Mouse (Mus musculus) ES-E14 (cell line): Measurements from ENCODE around the gene Pamr1. TPM values are rescaled to one million over a fixed set of nuclear protein-coding genes. Genes with fewer than 3 reads are reported as not detected.

Experiments
- DNase-seq: peaks from one replicate; pipeline ENCODE4 v3.0.0-alpha.2; 2013; ENCODE audit warnings: low read depth, low spot score
- H3K27ac ChIP-seq: 2 replicates; pipeline ENCODE4 v1.5.1; 2012; ENCODE audit warnings: low read depth, mild to moderate bottlenecking, low read length, moderate library complexity, mixed read lengths; ENCODE audit not compliant: poor library complexity, insufficient read depth, severe bottlenecking
- H3K36me3 ChIP-seq: 2 replicates; pipeline ENCODE4 v1.6.1; 2012; ENCODE audit warnings: mild to moderate bottlenecking, low read length, moderate library complexity, mixed read lengths; ENCODE audit not compliant: control insufficient read depth, poor library complexity, insufficient read depth, severe bottlenecking
- H3K4me1 ChIP-seq, 2 experiments: fragments of 150-350 bp in 1 of 2; sonication (generic) in 1 of 2; 2 replicates each; pipeline ENCODE4 v1.6.1; 2012; ENCODE audit warnings: low read length in 2 of 2, mild to moderate bottlenecking in 1 of 2, mixed read lengths in 1 of 2; ENCODE audit not compliant: control insufficient read depth in 2 of 2, insufficient read depth in 2 of 2, poor library complexity in 1 of 2
- H3K4me3 ChIP-seq, 2 experiments: fragments of 150-350 bp in 1 of 2; sonication (generic) in 1 of 2; 2 replicates each; pipeline ENCODE4 v1.5.1; 2012; ENCODE audit warnings: low read length in 2 of 2, low read depth in 1 of 2, mild to moderate bottlenecking in 1 of 2, mixed read lengths in 1 of 2; ENCODE audit not compliant: insufficient read depth in 1 of 2, poor library complexity in 1 of 2, severe bottlenecking in 1 of 2
- H3K9ac ChIP-seq: 2 replicates; pipeline ENCODE4 v1.6.1; 2012; ENCODE audit warnings: low read depth, mild to moderate bottlenecking, low read length, mixed read lengths; ENCODE audit not compliant: poor library complexity, insufficient read depth, severe bottlenecking
- H3K9me3 ChIP-seq: fragments of 150-350 bp; sonication (generic); 2 replicates; pipeline ENCODE4 v1.6.1; 2012; ENCODE audit warnings: low read depth, mild to moderate bottlenecking, low read length; ENCODE audit not compliant: control insufficient read depth, insufficient read depth
- CHD2 ChIP-seq: IDR thresholded peaks from 2 replicates; pipeline ENCODE4 v1.6.1; 2014; ENCODE audit warnings: mild to moderate bottlenecking, low read depth, low read length, inconsistent platforms
- HCFC1 ChIP-seq: IDR thresholded peaks from 2 replicates; pipeline ENCODE4 v1.6.1; 2012; ENCODE audit warnings: low read length, inconsistent platforms, borderline replicate concordance; ENCODE audit not compliant: insufficient read depth
- MAFK ChIP-seq: IDR thresholded peaks from 2 replicates; pipeline ENCODE4 v1.6.1; 2014; ENCODE audit warnings: mild to moderate bottlenecking, low read depth, low read length, inconsistent platforms; ENCODE audit not compliant: insufficient read depth
- ZC3H11A ChIP-seq: IDR thresholded peaks from 2 replicates; pipeline ENCODE4 v1.6.1; 2012; ENCODE audit warnings: low read depth, mild to moderate bottlenecking, inconsistent platforms, low read length, borderline replicate concordance
- ZNF384 ChIP-seq: IDR thresholded peaks from 2 replicates; pipeline ENCODE4 v1.6.1; 2012; ENCODE audit warnings: low read depth, low read length, inconsistent platforms
- in situ Hi-C, 2 experiments: fragments of 600-800 bp; cut with MboI; formaldehyde crosslinking; loops; one replicate each; pipeline ENCODE4 v1.15.1; 2025; ENCODE audit warnings: low sequenced_read_pairs in 2 of 2, inconsistent platforms in 1 of 2; ENCODE audit not compliant: unreplicated experiment in 2 of 2
- total RNA-seq: library from RNA; depleted of rRNA; stranded (reverse); fragments of 300-350 nt; gene quantifications from 2 replicates; pipeline ENCODE4 v1.2.3, GENCODE M21; 2012

The Pamr1 gene
- total RNA-seq, 1 experiment, result 0.49 TPM

DNA sequence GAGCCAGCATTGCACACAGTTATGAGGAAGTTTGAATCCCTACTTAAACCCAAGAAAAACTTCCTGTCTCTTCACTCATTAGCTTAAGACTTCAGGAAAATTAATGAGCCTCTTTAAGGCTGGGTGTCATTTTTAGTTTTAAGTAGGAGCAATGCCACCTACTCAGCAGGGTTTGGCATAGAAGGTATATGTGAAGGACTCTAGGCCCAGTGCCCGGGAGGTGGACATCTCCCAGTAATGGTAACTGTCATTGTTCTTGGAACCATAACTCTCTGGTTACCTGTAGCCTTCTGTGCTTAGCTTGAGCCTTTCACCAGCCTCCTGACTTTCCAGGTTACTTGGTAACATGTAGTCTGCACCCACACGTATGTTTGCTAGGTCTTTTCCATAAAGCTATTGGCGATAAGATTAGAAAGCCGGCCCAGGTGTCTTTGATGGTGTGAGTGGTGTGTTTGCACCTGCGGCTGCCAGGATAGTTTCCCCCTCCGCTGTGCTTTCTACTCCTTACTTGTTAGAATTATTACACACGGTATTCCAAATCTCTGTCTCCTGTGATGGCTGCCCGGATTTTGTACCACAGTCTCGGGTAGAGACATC lies 127.0 kb downstream of the Pamr1 start:
- TF ChIP-seq MAFK (no peak), ZC3H11A (no peak), CHD2 (no peak), ZNF384 (no peak), HCFC1 (no peak)
- H3K9ac ChIP-seq, result no peak overlapping the region
- in situ Hi-C loops, result no loop called here
- no peaks in the 10 kb centered on the region for H3K4me1 ChIP-seq
- H3K4me3 ChIP-seq, result no peak overlapping the region
- H3K36me3 ChIP-seq, result no peaks in the 10 kb centered on the region
- H3K9me3 ChIP-seq, result no peaks in the 10 kb centered on the region
- DNase-seq, result no peak
- H3K27ac ChIP-seq, result no peak overlapping the region

GRCm38 (mm10) chr2:102677400-102677799 lies 127.6 kb downstream of the Pamr1 start:
- in situ Hi-C loops, result no loop called here
- H3K27ac ChIP-seq, result no peak overlapping the region
- H3K9ac ChIP-seq, result no peak overlapping the region
- no peak overlapping the region for H3K4me3 ChIP-seq
- H3K9me3 ChIP-seq, result no peaks in the 10 kb centered on the region
- H3K4me1 ChIP-seq, result no peaks in the 10 kb centered on the region
- H3K36me3 ChIP-seq, result no peaks in the 10 kb centered on the region
- no peak for TF ChIP-seq HCFC1
- TF ChIP-seq ZC3H11A, result no peak
- no peak for TF ChIP-seq MAFK
- TF ChIP-seq CHD2, result no peak
- no peak for TF ChIP-seq ZNF384
- DNase-seq, result no peak

GRCm38 (mm10) chr2:102681351-102681750 lies 131.5 kb downstream of the Pamr1 start:
- H3K4me3 ChIP-seq, result no peak overlapping the region
- no peaks in the 10 kb centered on the region for H3K9me3 ChIP-seq
- H3K27ac ChIP-seq, result no peak overlapping the region
- H3K36me3 ChIP-seq, result no peaks in the 10 kb centered on the region
- in situ Hi-C loops, result loop anchor here in 1 of 2 experiments (10.0 kb wide), 1 partner anchor 333 kb away; no protein-coding TSS in a partner anchor
- no peaks in the 10 kb centered on the region for H3K4me1 ChIP-seq
- DNase-seq, result no peak
- H3K9ac ChIP-seq, result no peak overlapping the region
- TF ChIP-seq HCFC1 (no peak), ZC3H11A (no peak), MAFK (no peak), ZNF384 (no peak), CHD2 (no peak)

- Histone ChIP-seq H3K36me3 (no peaks in the 10 kb centered on the region), H3K4me1 (no peaks in the 10 kb centered on the region), H3K27ac (no peak overlapping the region), H3K9me3 (no peaks in the 10 kb centered on the region), H3K9ac (no peak overlapping the region), H3K4me3 (no peak overlapping the region)
- TF ChIP-seq MAFK (no peak), ZC3H11A (no peak), HCFC1 (no peak), ZNF384 (no peak), CHD2 (no peak)
- no peak for DNase-seq
- in situ Hi-C loops, result loop anchor here in 1 of 2 experiments (10.0 kb wide), 1 partner anchor 333 kb away; no protein-coding TSS in a partner anchor
Measured at GRCm38 (mm10) chr2:102682168-102682567, 132.4 kb downstream of the Pamr1 start.
